Mouse (Mus musculus) liver, postnatal 0 days (tissue): Measurements from ENCODE around the gene 4930535I16Rik.

Experiments used
- CTCF ChIP-seq: sonication (generic); IDR thresholded peaks from 2 replicates; pipeline ENCODE4 v1.5.1; 2016; ENCODE audit warnings: antibody characterized with exemption, low read depth
- EP300 ChIP-seq: IDR thresholded peaks from 2 replicates; pipeline ENCODE4 v1.6.1; 2016; ENCODE audit warnings: antibody characterized with exemption, low read depth, mild to moderate bottlenecking

GRCm38 (mm10) chr4:123918851-123919250, 1.0 kb upstream of the 4930535I16Rik start:
- TF ChIP-seq CTCF (no peak), EP300 (no peak)
